Mouse (Mus musculus): Measurements from ENCODE around the gene Sorcs2.

The Sorcs2 gene

DNA sequence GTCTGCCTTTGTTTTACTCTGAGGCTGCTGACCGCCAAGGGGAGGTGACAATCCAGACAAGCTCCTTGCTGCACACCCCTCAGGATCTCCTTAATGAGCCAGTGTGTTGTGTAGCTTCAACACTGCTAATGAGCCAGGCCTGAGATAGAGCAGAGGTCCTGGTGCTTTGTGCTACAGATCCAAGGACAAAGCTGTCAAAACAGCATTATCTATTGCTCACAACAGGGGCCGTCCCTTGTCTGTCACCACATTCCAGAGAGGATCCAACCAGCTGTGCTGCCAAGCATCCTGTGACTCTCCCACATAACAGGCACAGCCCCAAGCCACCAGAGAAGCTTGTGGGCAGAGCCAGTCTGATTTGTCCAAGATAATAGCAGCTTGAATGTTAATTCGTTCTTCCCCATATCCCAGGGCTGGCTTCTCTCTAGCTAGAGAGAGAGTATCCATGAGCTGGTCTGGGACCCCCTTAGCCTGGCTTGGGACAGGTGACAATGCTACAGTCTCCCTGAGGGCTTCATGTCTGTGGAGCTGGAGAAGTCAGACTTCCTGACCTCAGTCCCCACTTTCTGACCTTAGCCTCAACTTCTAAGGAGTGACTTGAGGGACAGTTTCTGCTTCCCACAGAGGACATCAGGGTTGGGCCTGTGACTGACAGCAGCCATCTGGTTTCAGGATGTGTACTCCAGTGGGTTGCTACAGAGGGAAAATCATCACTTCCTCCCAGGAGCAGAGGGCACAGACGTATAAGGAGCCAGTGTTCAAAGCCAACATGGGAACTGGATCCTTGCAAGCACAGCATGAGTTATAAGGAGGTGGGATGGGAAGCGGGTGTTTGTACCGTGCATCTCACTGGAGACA, 328.2 kb downstream of the Sorcs2 start:
- DNase-seq (ENCODE audit: low spot score), result peak; percentile 56

DNA sequence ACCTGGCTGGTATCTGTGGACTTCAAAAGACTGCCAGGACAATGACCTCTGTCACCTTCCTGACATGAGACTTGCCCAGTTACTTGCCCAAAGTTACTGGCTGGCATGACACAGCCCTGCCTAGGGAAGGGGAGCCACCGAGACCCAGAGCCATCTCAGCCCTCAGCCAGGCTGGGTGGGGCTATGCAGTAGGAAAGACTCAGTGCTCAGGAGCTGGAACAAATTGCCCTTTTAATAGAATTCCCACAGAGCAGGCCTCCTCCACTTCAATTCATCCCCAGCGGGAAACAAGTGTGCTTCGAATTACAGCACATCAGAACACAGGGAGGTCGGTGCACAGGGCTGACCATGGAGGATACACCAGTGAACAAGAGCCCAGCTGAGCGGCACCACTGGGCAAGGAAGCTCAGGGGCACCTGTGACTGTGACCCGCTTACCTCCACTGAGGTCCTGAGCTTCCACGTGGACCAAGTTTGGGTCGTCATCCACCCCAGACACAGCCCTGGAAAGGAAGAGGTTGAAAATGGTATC, 330.2 kb downstream of the Sorcs2 start:
- DNase-seq (ENCODE audit: low spot score), result no peak

DNA sequence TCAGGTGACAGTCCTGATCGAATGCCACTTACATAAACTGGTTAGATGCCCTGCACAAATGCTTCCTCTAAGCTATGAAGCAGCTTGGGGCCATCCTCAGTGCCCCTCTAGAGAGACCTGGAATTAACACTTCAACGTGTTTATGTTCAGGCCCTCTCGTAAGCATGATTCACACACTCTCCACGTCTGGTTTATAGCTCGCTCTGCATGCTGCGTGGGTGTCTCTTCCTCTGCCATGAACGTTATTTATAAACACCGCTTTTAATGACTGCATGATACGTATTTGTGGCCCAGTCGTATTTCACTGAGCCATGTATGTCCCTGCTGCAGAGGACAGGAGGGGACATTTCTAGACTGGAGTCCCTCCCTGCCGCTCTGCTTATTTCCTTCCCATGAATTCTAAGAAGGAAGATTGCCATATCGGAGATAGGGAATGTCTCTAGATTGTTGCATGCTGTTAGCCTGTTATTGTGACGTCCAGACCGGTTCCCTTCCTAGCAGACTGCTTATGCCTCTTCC, 340.1 kb downstream of the Sorcs2 start:
- DNase-seq (ENCODE audit: low spot score), result no peak

DNA sequence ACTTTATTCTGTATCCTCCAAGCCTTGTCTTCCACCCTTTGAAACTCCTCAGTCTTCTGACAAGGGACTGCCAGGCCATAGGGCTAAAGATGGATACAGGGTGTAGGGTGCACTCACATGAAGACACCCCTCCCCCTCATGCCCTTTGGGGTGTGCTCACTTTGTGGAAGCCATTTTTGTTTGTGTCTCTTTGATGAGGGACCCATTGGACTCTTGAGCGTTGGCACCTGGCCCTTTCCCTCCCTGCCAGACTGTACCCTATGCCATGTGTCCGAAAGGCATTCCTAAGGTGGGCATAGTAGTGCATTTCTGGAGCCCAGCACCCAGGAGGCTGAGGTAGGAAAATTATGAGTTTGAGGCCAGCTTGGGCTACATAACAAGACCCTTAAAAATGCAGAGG, 341.0 kb downstream of the Sorcs2 start:
- DNase-seq (ENCODE audit: low spot score), result no peak

DNA sequence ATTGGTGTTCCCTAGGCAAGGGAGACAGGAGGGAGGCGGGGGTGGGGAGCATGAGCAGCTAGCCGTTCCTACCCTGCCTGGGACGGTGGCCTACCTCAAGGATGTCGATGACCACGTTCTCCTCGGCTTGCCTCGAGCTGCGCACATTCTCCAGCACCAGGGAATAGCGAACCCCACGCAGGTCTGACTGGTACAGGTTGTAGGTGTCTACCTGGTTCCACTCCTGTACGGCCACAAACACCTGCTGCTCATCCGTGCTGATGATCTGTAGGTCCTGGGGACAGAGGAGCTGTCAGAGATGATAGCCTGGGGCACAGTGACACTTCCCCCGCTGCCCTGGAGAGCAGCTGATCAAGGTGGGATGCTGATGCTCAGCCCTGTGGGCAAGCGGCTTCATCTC, 342.1 kb downstream of the Sorcs2 start:
- no peak for DNase-seq (ENCODE audit: low spot score)

DNA sequence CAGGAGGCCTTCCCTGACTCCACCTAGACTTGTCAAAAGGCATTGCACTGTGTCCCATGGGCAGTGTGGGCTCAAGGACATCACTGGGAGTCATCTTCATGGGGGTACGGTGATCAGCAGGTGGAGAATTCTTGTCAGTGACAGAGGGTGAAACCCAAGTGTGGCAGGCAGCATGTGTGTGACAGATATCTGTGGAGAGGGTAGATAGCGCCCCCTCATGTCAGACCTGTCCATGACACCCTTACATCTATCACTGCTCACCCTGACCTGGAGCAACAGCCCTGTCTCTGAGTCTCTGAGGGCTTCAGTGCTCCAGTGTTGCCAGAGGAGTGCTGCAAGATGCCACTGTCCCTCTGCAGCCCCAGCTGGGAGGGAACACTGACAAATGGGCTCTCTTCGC, 343.4 kb downstream of the Sorcs2 start:
- DNase-seq (ENCODE audit: low spot score), result no peak

DNA sequence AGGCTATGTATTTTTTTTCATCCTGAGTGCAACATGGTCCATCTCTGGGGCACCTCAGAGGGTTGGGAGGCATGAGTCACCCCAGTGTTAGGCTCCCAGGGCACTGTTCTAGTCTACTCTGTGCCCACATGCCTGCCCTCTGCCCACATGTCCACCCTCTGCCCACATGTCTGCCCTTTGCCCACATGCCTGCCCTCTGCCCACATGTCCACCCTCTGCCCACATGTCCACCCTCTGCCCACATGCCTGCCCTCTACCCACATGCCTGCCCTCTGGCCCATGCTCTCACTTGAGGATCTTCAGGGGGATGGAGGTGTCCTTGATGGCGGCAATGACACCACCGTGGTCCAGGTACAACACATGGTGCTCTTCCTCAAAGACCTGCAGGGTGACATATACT, 354.8 kb downstream of the Sorcs2 start:
- DNase-seq (ENCODE audit: low spot score), result no peak

DNA sequence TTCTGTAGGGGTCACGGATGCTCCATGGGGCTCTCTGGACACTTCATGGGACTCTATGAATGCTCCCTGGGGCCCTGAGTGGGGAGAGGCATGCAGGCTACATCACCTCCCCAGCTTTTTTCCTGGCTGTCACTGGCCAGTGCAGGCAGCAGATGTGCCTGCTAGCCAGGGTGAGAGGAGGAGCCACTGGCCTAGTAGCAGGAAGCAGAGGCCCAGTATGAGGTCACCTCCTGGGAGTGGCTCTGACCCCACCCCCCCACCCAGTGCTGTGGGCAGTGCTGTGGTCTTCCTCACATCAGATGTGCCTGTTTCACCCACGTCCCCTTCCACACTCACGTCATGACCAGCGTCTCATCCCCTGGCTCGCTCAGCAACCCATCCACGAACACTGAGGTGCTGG, 356.2 kb downstream of the Sorcs2 start:
- no peak for DNase-seq (ENCODE audit: low spot score)

DNA sequence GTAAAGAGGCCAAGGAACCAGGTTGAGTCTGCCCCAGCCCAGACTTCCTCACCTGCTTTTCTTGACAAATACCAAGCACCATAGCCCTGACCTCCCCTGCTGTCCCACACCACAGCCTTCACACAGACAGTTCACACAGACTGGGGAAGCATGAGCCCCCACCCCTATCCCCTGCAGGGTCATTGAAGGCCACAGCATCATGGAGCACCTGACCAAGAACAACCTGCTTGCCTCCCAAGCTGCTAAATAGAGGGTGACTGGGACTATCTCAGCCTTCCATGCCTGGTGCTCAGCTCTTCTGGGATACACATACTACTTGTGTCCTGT, 356.7 kb downstream of the Sorcs2 start:
- no peak for DNase-seq (ENCODE audit: low spot score)

DNA sequence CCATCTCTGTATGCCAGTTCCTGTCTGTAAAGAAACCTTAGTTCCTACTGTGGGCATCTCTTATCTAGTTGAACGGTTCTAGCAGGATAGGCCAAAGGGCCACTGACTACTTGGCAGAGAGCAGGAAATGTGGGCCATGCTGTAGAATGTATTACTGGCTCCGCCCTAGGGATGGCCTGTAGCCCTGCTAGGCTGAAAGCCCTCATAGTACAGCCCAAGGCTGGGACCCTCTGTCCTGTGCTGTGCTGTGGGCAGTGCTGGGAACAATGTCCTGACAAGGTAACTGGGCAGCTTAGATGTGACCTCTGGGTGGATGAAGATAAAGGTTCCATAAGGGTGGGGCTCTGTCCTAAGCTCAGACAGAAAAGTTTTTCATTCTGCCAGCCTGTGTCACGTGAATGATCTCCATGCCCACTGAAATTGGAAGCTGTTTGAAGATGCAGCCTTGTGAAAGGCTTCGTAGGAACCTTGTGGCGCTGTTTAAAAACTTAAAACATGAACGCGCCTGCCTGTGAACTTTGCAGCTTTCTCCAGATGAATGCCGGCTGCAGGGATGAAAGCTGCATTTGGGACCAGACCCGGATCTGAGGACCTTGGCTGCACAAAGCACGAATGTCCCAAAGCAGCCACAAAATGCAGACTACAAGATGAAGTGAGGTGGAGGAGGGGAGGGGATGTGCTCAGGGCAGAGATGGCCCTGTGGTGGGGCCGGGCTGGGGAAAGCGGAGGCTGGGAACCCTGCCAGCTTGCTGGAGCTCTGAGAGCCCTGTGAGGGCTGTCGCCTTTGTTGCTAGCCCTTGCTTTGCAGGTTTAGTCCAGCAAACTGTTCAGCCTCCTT, 357.3 kb downstream of the Sorcs2 start:
- DNase-seq (ENCODE audit: low spot score), result no peak

DNA sequence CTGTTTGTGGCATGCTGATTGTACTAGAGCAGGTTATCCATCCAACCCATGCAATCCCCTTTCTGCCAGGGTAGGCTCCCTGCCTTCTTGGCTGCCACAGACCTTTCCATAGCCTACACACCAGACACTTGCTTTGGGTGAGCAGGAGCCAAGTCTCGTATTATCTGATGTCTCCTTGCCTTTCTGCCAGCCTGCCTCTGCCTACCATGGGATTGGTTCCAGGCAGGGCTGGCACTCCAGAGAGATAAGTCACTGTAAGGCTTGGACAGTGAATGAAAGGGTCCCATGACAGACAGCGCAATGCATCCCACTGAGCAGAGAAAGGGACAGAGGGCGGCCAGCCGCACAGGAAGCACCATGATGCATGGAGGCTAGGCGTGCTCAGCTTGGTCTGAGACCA, 358.3 kb downstream of the Sorcs2 start:
- no peak for DNase-seq (ENCODE audit: low spot score)

DNA sequence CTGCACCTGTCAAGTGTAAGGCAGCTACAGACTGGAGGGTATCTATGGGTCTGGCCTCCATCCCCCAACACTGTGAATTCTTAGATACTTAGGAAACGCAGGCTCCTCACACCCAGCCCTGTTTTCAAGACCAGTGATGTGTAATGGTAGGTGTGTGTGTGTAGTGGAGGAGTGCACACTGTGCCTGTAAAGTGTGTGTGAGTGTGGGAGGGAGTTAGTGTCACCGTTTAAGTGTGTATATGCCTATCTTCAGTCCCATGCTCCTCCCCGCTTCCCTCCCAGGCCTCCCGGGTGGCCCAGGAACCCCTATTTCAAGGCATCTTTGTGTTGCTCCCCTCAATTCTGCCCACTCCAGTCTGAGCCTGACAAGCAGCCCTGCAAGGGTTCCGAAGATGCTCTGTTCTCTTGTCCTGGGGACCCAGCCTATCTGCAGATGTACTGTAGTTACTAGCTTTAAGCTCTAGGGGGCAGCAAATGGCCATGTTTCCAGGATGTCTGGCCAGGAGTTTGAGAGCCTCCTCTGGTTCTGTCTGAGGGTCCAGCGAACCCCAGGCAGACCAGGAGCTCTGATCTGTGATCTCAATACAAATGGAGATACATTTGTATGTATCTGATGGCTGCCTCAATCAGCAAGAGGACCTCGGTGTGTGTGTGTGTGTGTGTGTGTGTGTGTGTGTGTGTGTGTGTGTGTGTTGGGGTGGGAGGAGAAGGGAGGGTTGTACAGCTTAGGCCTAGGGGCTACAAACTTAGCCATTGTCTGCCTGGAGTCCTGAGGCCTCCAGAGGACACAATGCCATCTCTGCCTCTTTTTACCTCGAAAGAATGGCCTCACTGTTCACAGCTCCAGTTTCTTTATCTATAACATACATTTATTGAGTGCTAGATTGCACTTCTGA, 364.2 kb downstream of the Sorcs2 start:
- DNase-seq (ENCODE audit: low spot score), result peak; percentile 88

DNA sequence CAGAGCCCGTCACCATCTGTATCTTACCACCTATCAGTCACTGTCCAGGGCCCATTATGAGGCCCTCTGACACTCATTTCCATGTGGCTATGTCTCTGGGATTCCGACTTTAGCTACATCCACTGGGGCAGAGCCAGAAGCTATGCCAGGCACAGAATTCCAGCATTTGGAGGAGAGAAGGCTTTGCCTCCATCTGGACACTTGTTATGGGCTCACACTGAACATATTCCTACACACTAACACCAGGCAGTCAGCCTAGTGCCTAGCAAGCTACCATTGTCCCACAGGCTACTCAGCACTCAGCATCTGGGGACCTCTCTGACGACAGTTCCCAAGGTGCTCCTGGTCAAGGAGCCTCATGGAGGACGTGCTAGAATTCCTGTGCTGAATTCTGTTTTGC, 372.9 kb downstream of the Sorcs2 start:
- DNase-seq (ENCODE audit: low spot score), result no peak

DNA sequence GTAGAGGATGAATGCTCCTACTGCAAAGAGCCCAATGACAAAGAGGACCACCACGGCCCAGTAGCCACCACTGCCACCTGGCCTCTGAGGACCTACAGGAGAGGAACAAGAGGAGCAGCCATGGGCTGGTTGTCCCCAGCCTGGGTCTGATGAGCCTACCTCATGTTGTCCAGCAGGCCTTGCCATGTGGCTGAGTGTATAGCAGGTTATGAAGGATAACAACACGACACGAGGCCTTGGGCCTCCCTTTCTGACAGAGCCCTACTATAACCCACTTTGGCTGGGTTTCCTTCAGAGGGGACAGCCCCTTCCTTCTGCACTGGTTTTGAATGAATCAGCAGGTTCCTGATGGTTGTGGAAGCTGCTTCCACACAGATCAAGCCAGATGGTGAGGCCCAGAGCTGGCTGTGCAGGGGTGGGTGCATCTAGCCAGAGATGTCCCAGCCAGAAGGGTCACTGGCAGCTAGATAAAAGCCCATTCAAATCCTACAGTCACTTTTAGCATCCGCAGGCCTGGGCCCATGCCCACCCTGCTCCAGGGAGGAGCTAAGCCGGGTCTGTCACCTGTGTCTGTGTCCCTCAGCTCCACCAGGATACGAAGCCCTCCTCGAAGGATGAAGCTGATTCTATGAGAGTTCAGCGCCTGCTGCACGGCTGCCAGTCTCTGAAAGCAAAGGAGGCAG, 373.8 kb downstream of the Sorcs2 start:
- no peak for DNase-seq (ENCODE audit: low spot score)

DNA sequence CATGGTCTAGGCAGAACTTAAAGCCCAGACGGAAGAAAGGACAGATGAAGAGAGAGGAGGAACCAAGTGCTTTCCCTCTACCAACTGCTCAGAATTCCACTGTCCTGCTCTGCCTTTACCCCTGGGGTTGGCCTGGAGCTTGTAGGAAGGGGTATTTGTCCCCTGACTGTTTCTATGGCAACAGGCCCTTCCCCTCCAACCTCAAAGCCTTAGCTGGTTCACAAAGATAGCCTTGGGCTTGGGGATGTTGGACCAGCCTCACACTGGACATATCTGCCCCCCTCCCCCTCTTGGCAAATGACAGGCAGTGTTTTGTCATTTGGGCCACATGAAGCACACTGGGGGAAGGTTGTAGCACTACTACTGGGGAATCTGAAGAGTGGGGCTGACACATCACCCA, 375.6 kb downstream of the Sorcs2 start:
- peak; percentile 22 for DNase-seq (ENCODE audit: low spot score)

DNA sequence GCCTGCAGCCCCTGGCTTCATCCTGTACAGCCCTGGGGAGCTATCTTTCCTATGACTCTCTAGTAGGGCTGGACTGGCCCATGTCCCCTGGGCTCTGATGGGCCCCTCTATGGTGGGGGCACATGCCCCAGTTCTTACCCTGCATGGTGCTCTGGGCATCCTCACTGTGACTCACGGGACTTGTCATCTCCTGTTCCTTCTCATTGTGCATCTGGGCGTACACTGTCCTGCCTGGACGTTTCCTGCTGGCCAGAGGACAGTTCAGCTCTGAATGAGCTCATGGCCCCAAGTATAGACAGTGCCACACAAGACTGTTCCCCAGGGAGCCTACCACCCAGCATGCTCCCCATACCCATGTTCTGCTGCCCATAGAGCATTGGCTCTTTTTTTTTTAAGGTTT, 376.8 kb downstream of the Sorcs2 start:
- DNase-seq (ENCODE audit: low spot score), result no peak

DNA sequence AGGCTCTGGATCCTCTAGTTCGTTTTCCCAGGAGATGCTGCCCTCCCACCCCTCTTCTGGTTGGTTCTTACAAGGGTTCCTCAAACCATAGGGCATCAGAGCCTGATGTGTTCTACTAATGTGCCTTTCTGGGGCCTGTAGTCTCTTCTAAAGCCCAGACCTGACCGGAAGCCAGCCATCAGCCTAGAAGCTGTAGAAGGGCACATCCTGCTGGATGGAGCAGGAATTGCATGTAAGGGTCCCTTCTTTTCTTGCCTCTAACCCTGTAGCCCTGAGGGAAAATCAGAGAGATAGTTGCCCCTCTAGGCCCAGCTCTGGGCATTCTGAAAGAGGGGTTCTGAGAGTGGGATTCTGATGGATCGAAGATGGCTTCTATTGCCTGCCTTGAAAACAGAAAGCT, 379.6 kb downstream of the Sorcs2 start:
- DNase-seq (ENCODE audit: low spot score), result peak; percentile 35

DNA sequence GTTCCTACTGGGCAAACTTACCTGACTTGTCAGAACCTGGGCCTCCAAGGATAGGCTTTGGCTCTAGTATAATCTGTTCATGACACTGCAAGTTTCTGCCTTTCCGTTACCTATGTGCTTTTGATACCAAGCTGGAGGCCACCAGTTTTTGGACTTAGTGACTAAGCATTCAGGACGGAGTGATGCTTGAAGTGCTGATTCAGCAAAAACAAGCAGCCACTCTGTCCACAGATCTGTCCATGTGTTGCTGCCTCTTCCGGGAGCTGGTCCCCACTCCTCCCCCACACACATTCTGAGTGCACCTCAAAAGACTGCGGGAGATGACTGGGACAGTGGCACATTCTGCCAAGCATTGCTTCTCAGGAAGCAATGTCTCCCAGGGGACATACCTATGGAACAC, 388.5 kb downstream of the Sorcs2 start:
- no peak for DNase-seq (ENCODE audit: low spot score)

DNA sequence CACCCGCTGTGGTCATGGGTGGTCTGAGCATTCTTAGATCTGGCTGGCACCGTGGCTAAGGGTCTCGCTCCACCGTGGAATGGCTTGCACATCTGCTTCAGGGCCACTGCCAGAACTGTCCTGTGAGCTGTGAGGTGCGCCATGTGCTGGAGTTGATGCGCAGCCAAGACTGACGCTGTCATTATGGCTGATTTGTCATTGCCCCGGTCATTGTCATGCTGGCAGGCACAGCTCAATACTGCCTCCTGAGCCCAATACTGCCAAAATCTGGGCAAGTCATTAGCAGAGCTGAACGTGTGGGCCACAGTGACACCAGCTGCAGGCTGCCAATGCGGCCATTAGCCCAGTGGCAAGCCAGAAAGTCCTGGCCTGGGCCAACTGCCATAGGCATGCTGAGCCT, 390.3 kb downstream of the Sorcs2 start:
- no peak for DNase-seq (ENCODE audit: low spot score)

DNA sequence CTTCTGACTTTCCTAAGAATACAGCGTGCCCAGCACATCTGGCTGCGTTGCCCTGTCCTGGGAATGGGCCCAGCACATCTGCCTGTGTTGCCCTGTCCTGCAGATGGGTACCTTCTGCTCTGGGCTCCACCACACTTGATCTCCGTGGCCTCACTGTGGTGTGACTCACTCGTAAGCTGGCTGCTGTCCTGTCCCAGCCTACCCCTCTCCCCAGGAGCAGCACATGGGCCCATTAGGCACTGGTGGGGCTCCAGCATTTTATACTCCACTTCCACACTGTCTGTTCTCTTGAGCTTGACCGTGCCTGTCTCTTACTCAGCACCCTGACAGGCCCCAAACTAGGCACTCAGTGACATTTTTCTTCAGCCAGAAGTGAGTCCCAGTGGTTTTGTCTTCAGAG, 391.4 kb downstream of the Sorcs2 start:
- no peak for DNase-seq (ENCODE audit: low spot score)

DNA sequence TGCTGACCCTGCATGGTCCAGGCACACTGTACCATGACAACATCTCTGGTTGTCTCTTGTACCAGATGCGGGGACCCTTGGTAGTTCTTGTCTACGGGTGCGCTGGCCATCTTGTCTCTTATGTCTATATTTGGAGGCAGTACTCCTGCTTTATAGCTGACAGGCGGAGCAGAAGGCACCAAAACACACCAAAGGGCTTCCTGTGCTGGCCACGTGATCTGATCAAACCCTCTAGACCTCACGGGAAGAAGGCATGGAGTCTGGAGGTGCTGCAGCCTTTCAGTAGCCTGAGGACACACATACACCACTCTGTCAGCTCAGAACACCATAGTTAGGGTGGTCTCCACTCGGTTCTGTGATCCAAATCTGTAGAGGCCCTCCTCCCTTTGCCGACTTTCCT, 391.8 kb downstream of the Sorcs2 start:
- DNase-seq (ENCODE audit: low spot score), result no peak
